Mouse (Mus musculus): Measurements from ENCODE around the gene Tagln2. TPM values are rescaled to one million over a fixed set of nuclear protein-coding genes. Genes with fewer than 3 reads are reported as not detected.

Tagln2 gene
- polyA plus RNA-seq, 1 experiment from 2014 or later: 377 TPM

DNA sequence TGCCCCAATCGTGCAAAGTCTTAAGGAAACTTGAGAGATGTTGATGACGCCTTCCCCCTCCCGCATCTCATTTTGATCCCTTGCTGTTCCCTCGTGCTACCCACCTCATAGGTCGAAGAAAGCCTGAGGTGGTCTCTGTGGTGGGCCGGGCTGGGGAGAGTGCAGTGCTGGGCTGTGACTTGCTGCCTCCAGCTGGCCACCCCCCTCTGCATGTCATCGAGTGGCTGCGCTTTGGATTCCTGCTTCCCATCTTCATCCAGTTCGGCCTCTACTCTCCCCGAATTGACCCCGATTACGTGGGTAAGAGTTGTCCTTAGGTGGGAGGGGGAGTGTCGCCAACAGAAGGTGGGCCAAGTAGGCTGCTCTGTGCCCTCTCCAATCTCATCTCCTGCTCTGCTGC is 15.2 kb upstream of the Tagln2 start:
- no peaks in the 10 kb centered on the region for H3K27me3 ChIP-seq (ENCODE audit: control insufficient read depth, insufficient read depth, low read length)
- H3K27ac ChIP-seq (ENCODE audit: low read length): no peak overlapping the region
- no peak for ATAC-seq (ENCODE audit: insufficient read depth, low FRiP score)
- WGBS: 63% methylated on average over 13 of the region's 13 CpGs
- H3K4me1 ChIP-seq (ENCODE audit: control insufficient read depth, insufficient read depth, low read length): peaks cover 22% of the 10 kb centered on the region
- no peaks in the 10 kb centered on the region for H3K9me3 ChIP-seq (replicated peaks; ENCODE audit: control insufficient read depth, low read length)
- no peaks in the 10 kb centered on the region for H3K36me3 ChIP-seq (ENCODE audit: control insufficient read depth, insufficient read depth, low read length)
- peak overlapping the region; percentile 65 for H3K4me3 ChIP-seq (replicated peaks; ENCODE audit: low read length)
- peak overlapping the region; percentile 73 for H3K9ac ChIP-seq (ENCODE audit: low read length)
- H3K4me2 ChIP-seq (ENCODE audit: low read depth, low read length): peak overlapping the region; percentile 80

DNA sequence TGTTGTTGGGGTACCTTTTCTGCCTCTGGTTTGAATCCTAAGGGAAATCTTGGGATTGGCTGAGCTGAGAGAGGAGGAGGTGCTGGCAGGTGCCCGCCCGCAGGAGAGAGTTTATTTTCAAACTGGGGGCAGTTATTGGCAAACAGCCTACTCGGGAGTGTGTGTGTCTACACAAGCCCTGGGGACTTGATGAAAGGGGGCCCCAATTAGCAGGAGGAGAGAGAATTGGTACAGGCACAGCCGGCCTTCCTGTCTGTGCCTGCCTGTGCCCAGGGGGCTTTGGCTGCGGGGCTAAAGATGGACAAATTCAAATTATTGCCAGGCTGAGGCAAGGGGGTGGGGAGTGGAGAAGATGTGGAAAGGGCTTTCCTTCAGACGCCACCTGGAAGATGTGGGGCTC is 14.0 kb upstream of the Tagln2 start:
- ATAC-seq (ENCODE audit: insufficient read depth, low FRiP score): no peak
- H3K4me3 ChIP-seq (replicated peaks; ENCODE audit: low read length): no peak overlapping the region
- peaks cover 26% of the 10 kb centered on the region for H3K4me1 ChIP-seq (ENCODE audit: control insufficient read depth, insufficient read depth, low read length)
- H3K9me3 ChIP-seq (replicated peaks; ENCODE audit: control insufficient read depth, low read length): no peaks in the 10 kb centered on the region
- peak overlapping the region; percentile 13; the same call in 1 of the 2 replicates for H3K9ac ChIP-seq (ENCODE audit: low read length)
- 55% methylated on average over 6 of the region's 6 CpGs for WGBS
- no peak overlapping the region for H3K27ac ChIP-seq (ENCODE audit: low read length)
- peak overlapping the region; percentile 80 for H3K4me2 ChIP-seq (ENCODE audit: low read depth, low read length)
- H3K36me3 ChIP-seq (ENCODE audit: control insufficient read depth, insufficient read depth, low read length): no peaks in the 10 kb centered on the region
- H3K27me3 ChIP-seq (ENCODE audit: control insufficient read depth, insufficient read depth, low read length): no peaks in the 10 kb centered on the region

DNA sequence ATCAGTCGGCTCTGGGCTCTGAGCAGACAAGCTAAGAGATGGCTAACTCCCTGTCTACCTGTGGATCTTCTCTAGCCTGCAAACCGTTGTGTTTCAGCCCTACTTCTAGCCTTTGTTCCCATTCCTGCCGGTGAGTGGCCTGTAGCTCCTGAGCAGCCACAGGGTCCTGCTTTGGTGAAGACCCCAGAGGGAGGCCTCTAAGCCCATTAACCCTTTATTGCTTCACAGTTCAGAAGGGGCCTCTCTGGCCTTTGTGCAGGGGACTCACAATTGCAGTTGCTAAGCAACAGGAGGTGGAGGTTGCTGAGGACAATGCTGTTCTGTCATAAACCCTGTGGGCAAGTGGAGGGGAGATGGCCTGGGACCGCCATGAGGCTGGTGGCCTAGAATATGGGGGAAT is 13.6 kb upstream of the Tagln2 start:
- peak overlapping the region; percentile 13; the same call in 1 of the 2 replicates for H3K9ac ChIP-seq (ENCODE audit: low read length)
- no peak for ATAC-seq (ENCODE audit: insufficient read depth, low FRiP score)
- H3K9me3 ChIP-seq (replicated peaks; ENCODE audit: control insufficient read depth, low read length): no peaks in the 10 kb centered on the region
- H3K4me3 ChIP-seq (replicated peaks; ENCODE audit: low read length): no peak overlapping the region
- H3K27ac ChIP-seq (ENCODE audit: low read length): no peak overlapping the region
- no peaks in the 10 kb centered on the region for H3K27me3 ChIP-seq (ENCODE audit: control insufficient read depth, insufficient read depth, low read length)
- H3K4me1 ChIP-seq (ENCODE audit: control insufficient read depth, insufficient read depth, low read length): peaks cover 22% of the 10 kb centered on the region
- no peaks in the 10 kb centered on the region for H3K36me3 ChIP-seq (ENCODE audit: control insufficient read depth, insufficient read depth, low read length)
- H3K4me2 ChIP-seq (ENCODE audit: low read depth, low read length): no peak overlapping the region
- WGBS: 48% methylated on average over 4 of the region's 4 CpGs

DNA sequence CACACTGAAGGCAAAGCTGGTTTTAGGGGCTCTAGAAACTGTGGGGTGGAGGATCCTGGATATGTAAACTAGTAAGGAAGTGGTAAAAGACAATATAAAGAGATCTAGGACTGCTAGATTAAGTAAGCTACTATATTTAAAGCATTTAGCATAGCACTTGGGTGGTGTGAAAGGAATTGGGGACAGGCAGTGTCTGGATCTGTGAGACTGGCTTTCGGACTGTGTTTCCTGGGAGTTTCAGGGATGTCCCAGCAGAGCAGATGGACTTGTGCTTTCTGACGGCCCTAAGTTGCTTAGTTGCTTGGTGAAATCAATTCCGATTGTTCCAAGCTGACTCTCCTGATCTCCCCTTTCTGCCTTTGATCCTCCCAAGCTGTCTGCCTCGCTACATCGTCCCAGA is 13.2 kb upstream of the Tagln2 start:
- Histone ChIP-seq H3K27me3 (ENCODE audit: control insufficient read depth, insufficient read depth, low read length) (no peaks in the 10 kb centered on the region), H3K9me3 (replicated peaks; ENCODE audit: control insufficient read depth, low read length) (no peaks in the 10 kb centered on the region), H3K4me2 (ENCODE audit: low read depth, low read length) (no peak overlapping the region), H3K9ac (ENCODE audit: low read length) (no peak overlapping the region), H3K36me3 (ENCODE audit: control insufficient read depth, insufficient read depth, low read length) (no peaks in the 10 kb centered on the region), H3K4me1 (ENCODE audit: control insufficient read depth, insufficient read depth, low read length) (peaks cover 20% of the 10 kb centered on the region), H3K4me3 (replicated peaks; ENCODE audit: low read length) (no peak overlapping the region), H3K27ac (ENCODE audit: low read length) (no peak overlapping the region)
- WGBS: 79% methylated on average over 5 of the region's 5 CpGs
- ATAC-seq (ENCODE audit: insufficient read depth, low FRiP score): no peak

GRCm38 (mm10) chr1:172487859-172488258 is 12.0 kb upstream of the Tagln2 start:
- no peak overlapping the region for H3K4me2 ChIP-seq (ENCODE audit: low read depth, low read length)
- H3K27me3 ChIP-seq (ENCODE audit: control insufficient read depth, insufficient read depth, low read length): no peaks in the 10 kb centered on the region
- no peak overlapping the region for H3K4me3 ChIP-seq (replicated peaks; ENCODE audit: low read length)
- ATAC-seq (ENCODE audit: insufficient read depth, low FRiP score): no peak
- H3K27ac ChIP-seq (ENCODE audit: low read length): no peak overlapping the region
- 67% methylated on average over 4 of the region's 4 CpGs for WGBS
- no peaks in the 10 kb centered on the region for H3K9me3 ChIP-seq (replicated peaks; ENCODE audit: control insufficient read depth, low read length)
- 0 out of 2 replicates have a peak, but pooled peaks cover 3% of the 10 kb centered on the region for H3K36me3 ChIP-seq (ENCODE audit: control insufficient read depth, insufficient read depth, low read length)
- peaks cover 20% of the 10 kb centered on the region for H3K4me1 ChIP-seq (ENCODE audit: control insufficient read depth, insufficient read depth, low read length)
- H3K9ac ChIP-seq (ENCODE audit: low read length): no peak overlapping the region

DNA sequence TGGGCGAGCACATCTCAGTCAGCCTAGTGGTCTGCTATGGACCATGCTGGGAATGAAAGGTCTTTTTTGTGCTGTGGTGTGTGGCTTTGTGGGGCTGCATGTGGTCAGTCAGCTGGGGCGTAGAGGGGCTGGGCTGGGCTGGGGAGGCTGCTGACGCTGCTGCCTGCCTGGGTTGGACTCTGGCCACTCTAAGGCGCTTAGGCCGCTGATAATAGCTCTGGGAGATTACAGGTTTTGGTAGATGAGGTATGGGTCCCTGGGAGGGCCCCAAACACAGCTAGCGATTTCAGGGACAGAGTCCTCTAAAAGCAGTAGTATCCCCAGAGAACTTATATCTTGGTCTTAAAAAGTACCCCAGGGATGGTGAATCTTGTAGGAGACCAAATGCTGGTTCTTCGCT is 11.0 kb upstream of the Tagln2 start:
- Histone ChIP-seq H3K9me3 (replicated peaks; ENCODE audit: control insufficient read depth, low read length) (no peaks in the 10 kb centered on the region), H3K27me3 (ENCODE audit: control insufficient read depth, insufficient read depth, low read length) (no peaks in the 10 kb centered on the region), H3K4me1 (ENCODE audit: control insufficient read depth, insufficient read depth, low read length) (peaks cover 19% of the 10 kb centered on the region), H3K36me3 (ENCODE audit: control insufficient read depth, insufficient read depth, low read length) (0 out of 2 replicates have a peak, but pooled peaks cover 3% of the 10 kb centered on the region), H3K4me2 (ENCODE audit: low read depth, low read length) (no peak overlapping the region), H3K4me3 (replicated peaks; ENCODE audit: low read length) (no peak overlapping the region), H3K9ac (ENCODE audit: low read length) (no peak overlapping the region), H3K27ac (ENCODE audit: low read length) (no peak overlapping the region)
- no peak for ATAC-seq (ENCODE audit: insufficient read depth, low FRiP score)
- 66% methylated on average over 7 of the region's 7 CpGs for WGBS

DNA sequence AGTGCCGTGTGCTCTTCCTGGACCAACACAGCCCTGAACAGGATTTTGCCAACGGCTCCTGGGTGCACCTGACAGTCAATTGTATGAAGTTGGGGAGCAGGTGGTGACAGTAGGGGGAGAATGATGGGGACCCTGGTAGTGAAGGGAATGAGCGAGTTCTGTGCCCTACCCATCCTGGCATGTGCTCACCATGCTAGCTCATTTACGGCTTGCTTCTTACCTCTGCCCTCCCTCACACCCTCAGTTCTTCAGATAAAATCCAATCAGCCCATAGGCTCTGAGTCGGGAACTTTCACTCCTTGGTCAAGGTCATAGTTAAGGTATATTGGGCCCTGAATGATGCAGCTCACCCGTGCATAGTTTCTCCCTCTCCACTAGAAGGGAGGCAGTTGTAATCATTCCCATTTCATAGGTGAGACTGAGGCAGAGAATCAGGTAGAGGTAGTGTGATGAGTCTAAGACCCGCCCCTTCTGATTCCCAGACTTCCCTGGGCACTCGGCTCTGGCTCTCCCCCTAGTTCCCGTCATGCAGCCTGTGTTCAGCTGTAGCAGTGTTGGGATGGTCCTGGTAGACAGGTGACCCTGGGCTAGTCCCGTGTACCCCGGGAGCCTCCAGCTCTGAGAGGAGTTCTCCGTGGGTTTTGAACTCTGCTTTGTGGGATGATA is 10.1 kb upstream of the Tagln2 start:
- 57% methylated on average over 12 of the region's 12 CpGs for WGBS
- Histone ChIP-seq H3K4me2 (ENCODE audit: low read depth, low read length) (peak overlapping the region; percentile 54), H3K27me3 (ENCODE audit: control insufficient read depth, insufficient read depth, low read length) (no peaks in the 10 kb centered on the region), H3K27ac (ENCODE audit: low read length) (no peak overlapping the region), H3K9ac (ENCODE audit: low read length) (peak overlapping the region; percentile 61), H3K4me3 (replicated peaks; ENCODE audit: low read length) (peak overlapping the region; percentile 32), H3K36me3 (ENCODE audit: control insufficient read depth, insufficient read depth, low read length) (0 out of 2 replicates have a peak, but pooled peaks cover 3% of the 10 kb centered on the region), H3K9me3 (replicated peaks; ENCODE audit: control insufficient read depth, low read length) (no peaks in the 10 kb centered on the region), H3K4me1 (ENCODE audit: control insufficient read depth, insufficient read depth, low read length) (peaks cover 12% of the 10 kb centered on the region; the same call in 1 of the 2 replicates)
- ATAC-seq (ENCODE audit: insufficient read depth, low FRiP score): peak; percentile 6; the same call in 1 of the 2 replicates

DNA sequence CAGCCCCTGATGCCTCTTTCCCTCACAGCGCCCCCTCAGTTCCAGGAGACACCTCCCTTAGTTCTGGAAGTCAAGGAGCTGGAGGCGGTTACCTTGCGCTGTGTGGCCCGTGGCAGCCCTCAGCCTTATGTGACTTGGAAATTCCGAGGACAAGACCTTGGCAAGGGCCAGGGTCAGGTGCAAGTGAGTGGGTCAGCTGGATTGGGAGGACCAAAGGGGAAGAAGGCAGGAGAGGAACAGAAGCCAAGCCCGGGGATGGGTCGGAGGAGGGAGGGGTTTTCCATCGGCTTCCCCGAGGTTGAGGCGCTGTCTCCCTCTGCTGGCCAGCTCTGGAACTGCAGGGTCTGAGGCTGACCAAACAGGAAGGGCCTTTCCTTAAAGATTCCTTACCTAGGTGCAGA is 9.6 kb upstream of the Tagln2 start:
- peak; percentile 71; the same call in 1 of the 2 replicates for ATAC-seq (ENCODE audit: insufficient read depth, low FRiP score)
- WGBS: 13% methylated on average over 10 of the region's 10 CpGs
- Histone ChIP-seq H3K4me2 (ENCODE audit: low read depth, low read length) (peak overlapping the region; percentile 54), H3K27me3 (ENCODE audit: control insufficient read depth, insufficient read depth, low read length) (no peaks in the 10 kb centered on the region), H3K4me1 (ENCODE audit: control insufficient read depth, insufficient read depth, low read length) (peaks cover 7% of the 10 kb centered on the region; the same call in 1 of the 2 replicates), H3K9me3 (replicated peaks; ENCODE audit: control insufficient read depth, low read length) (no peaks in the 10 kb centered on the region), H3K4me3 (replicated peaks; ENCODE audit: low read length) (peak overlapping the region; percentile 32), H3K9ac (ENCODE audit: low read length) (peak overlapping the region; percentile 61), H3K27ac (ENCODE audit: low read length) (no peak overlapping the region), H3K36me3 (ENCODE audit: control insufficient read depth, insufficient read depth, low read length) (0 out of 2 replicates have a peak, but pooled peaks cover 3% of the 10 kb centered on the region)

DNA sequence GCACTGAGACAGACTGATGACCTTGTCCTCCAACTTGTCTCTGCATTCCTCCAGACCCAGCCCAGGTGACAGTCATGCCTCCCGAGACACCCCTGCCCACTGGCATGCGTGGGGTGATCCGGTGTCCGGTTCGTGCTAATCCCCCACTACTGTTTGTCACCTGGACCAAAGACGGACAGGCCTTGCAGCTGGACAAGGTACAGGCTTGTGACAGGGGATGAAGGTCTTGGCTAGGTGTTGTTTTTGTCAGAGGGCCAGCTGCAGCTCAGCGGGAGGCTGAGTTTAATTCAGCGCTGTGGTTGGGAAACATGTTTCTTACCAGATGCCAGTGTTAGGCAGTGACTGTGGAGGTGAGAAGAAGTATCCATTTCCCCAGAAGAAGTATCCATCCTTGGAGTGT is 7.8 kb upstream of the Tagln2 start:
- Histone ChIP-seq H3K4me3 (replicated peaks; ENCODE audit: low read length) (no peak overlapping the region), H3K4me1 (ENCODE audit: control insufficient read depth, insufficient read depth, low read length) (peaks cover 6% of the 10 kb centered on the region; the same call in 1 of the 2 replicates), H3K36me3 (ENCODE audit: control insufficient read depth, insufficient read depth, low read length) (0 out of 2 replicates have a peak, but pooled peaks cover 3% of the 10 kb centered on the region), H3K27me3 (ENCODE audit: control insufficient read depth, insufficient read depth, low read length) (no peaks in the 10 kb centered on the region), H3K4me2 (ENCODE audit: low read depth, low read length) (no peak overlapping the region), H3K9ac (ENCODE audit: low read length) (0 out of 2 replicates have a peak overlapping the region, but pooled peaks have one; percentile 2), H3K27ac (ENCODE audit: low read length) (peak overlapping the region; percentile 14; the same call in 1 of the 2 replicates), H3K9me3 (replicated peaks; ENCODE audit: control insufficient read depth, low read length) (no peaks in the 10 kb centered on the region)
- no peak for ATAC-seq (ENCODE audit: insufficient read depth, low FRiP score)
- 92% methylated on average over 8 of the region's 8 CpGs for WGBS

Data from stomach, embryonic 16.5 days (tissue).